Mouse (Mus musculus): Measurements from ENCODE around the gene Cavin1. TPM values are rescaled to one million over a fixed set of nuclear protein-coding genes. Genes with fewer than 3 reads are reported as not detected.

Cavin1 gene
- polyA plus RNA-seq, 1 experiment from 2014 or later = 16.3 TPM

DNA sequence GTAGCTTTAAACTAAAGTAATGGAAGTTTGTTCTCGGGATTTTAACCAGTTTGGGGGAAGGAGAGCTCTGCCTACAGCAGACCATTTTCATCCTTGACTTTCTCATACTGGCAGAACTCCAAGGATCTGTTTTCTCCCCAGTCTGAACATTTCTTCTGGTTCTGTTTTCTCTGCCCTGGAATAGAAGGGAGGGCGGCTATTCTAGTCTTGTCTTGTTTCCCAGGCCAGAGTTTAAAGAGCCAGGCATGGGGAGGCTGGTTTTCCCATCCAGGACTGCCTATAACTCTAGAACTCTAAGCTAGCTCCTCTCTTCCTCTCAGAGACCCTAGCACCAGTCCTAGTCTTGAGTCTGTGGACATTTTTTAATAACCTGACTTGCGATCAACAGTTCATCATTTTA is 10.9 kb downstream of the Cavin1 start:
- WGBS = 29% methylated on average over 3 of the region's 3 CpGs
- Histone ChIP-seq H3K36me3 (replicated peaks; ENCODE audit: control insufficient read depth, insufficient read depth, low read depth, low read length) (no peaks in the 10 kb centered on the region), H3K4me3 (ENCODE audit: low read depth, low read length) (no peak overlapping the region), H3K27ac (replicated peaks; ENCODE audit: low read depth, low read length) (no peak overlapping the region), H3K9me3 (replicated peaks; ENCODE audit: control insufficient read depth, low read length) (no peaks in the 10 kb centered on the region), H3K27me3 (ENCODE audit: control insufficient read depth, insufficient read depth, low read length) (peaks cover 18% of the 10 kb centered on the region), H3K9ac (replicated peaks; ENCODE audit: low read length) (no peak overlapping the region), H3K4me2 (ENCODE audit: low read depth, low read length) (no peak overlapping the region), H3K4me1 (ENCODE audit: control insufficient read depth, insufficient read depth, low read length) (peaks cover 5% of the 10 kb centered on the region; the same call in 1 of the 2 replicates)
- ATAC-seq (replicated peaks; ENCODE audit: insufficient number of reproducible peaks, low FRiP score, low TSS enrichment, low read depth) = no peak
- DNase-seq (ENCODE audit: low spot score) = no peak

DNA sequence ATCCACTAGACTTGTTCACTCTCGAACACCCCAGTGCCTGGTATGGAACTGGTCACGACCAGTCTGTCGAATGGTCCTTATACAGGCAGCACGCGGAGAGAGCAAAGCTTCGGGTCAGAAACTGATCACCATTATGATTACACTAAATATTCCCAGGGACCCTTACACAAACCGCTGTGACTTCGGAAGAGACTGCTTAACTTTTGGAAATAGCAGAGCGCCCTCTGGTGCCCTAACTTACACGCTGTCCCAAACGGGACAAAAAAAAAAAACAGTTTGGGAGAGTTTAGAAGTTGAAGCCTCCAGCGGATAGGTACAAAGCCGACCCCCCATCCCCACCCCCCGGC is 11.2 kb downstream of the Cavin1 start:
- no peak overlapping the region for H3K27ac ChIP-seq (replicated peaks; ENCODE audit: low read depth, low read length)
- H3K9me3 ChIP-seq (replicated peaks; ENCODE audit: control insufficient read depth, low read length) = no peaks in the 10 kb centered on the region
- H3K9ac ChIP-seq (replicated peaks; ENCODE audit: low read length) = no peak overlapping the region
- DNase-seq (ENCODE audit: low spot score) (peak; percentile 89), ATAC-seq (replicated peaks; ENCODE audit: insufficient number of reproducible peaks, low FRiP score, low TSS enrichment, low read depth) (0 out of 2 replicates have a peak, but pooled peaks have one; percentile 17)
- WGBS = 3% methylated on average over 14 of the region's 14 CpGs
- H3K4me3 ChIP-seq (ENCODE audit: low read depth, low read length) = no peak overlapping the region
- H3K36me3 ChIP-seq (replicated peaks; ENCODE audit: control insufficient read depth, insufficient read depth, low read depth, low read length) = no peaks in the 10 kb centered on the region
- peaks cover 18% of the 10 kb centered on the region for H3K27me3 ChIP-seq (ENCODE audit: control insufficient read depth, insufficient read depth, low read length)
- peaks cover 5% of the 10 kb centered on the region; the same call in 1 of the 2 replicates for H3K4me1 ChIP-seq (ENCODE audit: control insufficient read depth, insufficient read depth, low read length)
- H3K4me2 ChIP-seq (ENCODE audit: low read depth, low read length) = peak overlapping the region; percentile 39

DNA sequence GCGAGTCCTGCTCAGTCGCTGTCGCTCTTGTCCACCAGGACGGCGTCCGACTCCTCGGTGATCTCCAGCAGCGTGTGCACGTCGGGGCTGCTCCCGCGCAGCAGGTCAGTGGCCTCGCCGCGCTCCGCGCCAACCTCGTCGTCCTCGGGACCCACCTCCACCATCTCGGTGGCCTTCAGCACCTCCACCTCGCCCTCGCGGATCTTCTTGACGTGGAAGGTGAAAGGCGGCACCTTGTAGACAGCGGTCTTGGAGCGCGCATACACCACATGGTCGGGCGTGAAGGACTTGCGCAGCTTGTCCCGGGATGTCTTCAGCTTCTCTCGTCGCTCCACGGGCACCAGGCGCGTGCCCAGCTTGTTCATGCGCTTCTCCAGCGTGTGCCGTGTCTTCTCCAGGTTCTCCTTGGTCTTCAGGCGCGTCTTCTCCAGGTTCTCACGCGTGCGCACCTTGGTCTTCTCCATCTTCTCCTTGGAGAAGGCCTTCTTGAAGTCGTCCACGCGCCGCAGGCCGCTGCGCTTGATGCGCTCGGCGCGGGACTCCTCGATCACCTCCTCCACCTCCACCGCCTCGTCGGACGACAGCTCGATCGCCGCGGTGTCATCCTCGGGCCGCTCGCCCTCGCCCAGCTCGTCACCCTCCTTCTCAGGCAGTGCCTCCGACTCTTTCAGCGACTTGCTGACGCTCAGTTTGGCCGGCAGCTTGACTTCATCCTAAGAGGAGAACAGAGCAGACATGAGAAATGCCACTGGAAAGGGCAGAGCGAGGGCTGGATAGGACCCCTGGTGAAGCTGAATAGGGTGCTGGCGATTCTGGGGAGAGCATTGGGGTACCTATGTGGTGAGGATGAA is 11.8 kb downstream of the Cavin1 start:
- Histone ChIP-seq H3K4me1 (ENCODE audit: control insufficient read depth, insufficient read depth, low read length) (peaks cover 5% of the 10 kb centered on the region; the same call in 1 of the 2 replicates), H3K36me3 (replicated peaks; ENCODE audit: control insufficient read depth, insufficient read depth, low read depth, low read length) (no peaks in the 10 kb centered on the region), H3K27ac (replicated peaks; ENCODE audit: low read depth, low read length) (no peak overlapping the region), H3K9me3 (replicated peaks; ENCODE audit: control insufficient read depth, low read length) (no peaks in the 10 kb centered on the region), H3K9ac (replicated peaks; ENCODE audit: low read length) (peak overlapping the region; percentile 9; the same call in 1 of the 2 replicates), H3K4me2 (ENCODE audit: low read depth, low read length) (peak overlapping the region; percentile 39), H3K27me3 (ENCODE audit: control insufficient read depth, insufficient read depth, low read length) (peaks cover 18% of the 10 kb centered on the region), H3K4me3 (ENCODE audit: low read depth, low read length) (peak overlapping the region; percentile 19)
- no peak for DNase-seq (ENCODE audit: low spot score)
- ATAC-seq (replicated peaks; ENCODE audit: insufficient number of reproducible peaks, low FRiP score, low TSS enrichment, low read depth) = no peak
- WGBS = 7% methylated on average over 76 of the region's 76 CpGs

- H3K9ac ChIP-seq (replicated peaks; ENCODE audit: low read length) = no peak overlapping the region
- H3K4me3 ChIP-seq (ENCODE audit: low read depth, low read length) = no peak overlapping the region
- peaks cover 18% of the 10 kb centered on the region for H3K27me3 ChIP-seq (ENCODE audit: control insufficient read depth, insufficient read depth, low read length)
- no peak overlapping the region for H3K4me2 ChIP-seq (ENCODE audit: low read depth, low read length)
- no peak for ATAC-seq (replicated peaks; ENCODE audit: insufficient number of reproducible peaks, low FRiP score, low TSS enrichment, low read depth)
- H3K9me3 ChIP-seq (replicated peaks; ENCODE audit: control insufficient read depth, low read length) = no peaks in the 10 kb centered on the region
- H3K36me3 ChIP-seq (replicated peaks; ENCODE audit: control insufficient read depth, insufficient read depth, low read depth, low read length) = no peaks in the 10 kb centered on the region
- WGBS = 37% methylated on average over 5 of the region's 6 CpGs
- peaks cover 5% of the 10 kb centered on the region; the same call in 1 of the 2 replicates for H3K4me1 ChIP-seq (ENCODE audit: control insufficient read depth, insufficient read depth, low read length)
- DNase-seq (ENCODE audit: low spot score) = no peak
- no peak overlapping the region for H3K27ac ChIP-seq (replicated peaks; ENCODE audit: low read depth, low read length)
These were observed 12.7 kb downstream of the Cavin1 start for GRCm38 (mm10) chr11:100957915-100958469.

DNA sequence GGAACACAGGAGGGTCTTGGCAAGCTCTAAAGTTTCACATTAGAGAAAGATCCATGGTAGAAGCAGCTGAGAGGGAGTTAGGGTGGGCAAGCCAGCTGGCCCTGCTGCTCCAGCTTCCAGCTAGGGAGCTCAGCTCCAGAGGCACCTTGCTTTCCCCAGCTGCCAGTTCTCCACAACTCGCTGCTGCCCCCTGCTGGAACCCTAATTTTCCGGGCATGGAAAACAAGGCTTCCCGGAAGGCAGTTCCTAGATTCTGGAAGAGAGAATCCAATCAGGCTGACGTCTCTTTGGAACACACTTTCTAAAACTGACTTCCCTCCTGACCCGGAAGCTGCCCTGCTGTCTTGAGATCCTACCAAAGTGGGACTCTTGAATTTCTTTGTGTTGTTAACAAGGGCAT is 13.4 kb downstream of the Cavin1 start:
- H3K4me3 ChIP-seq (ENCODE audit: low read depth, low read length) = no peak overlapping the region
- no peak overlapping the region for H3K27ac ChIP-seq (replicated peaks; ENCODE audit: low read depth, low read length)
- ATAC-seq (replicated peaks; ENCODE audit: insufficient number of reproducible peaks, low FRiP score, low TSS enrichment, low read depth) (no peak), DNase-seq (ENCODE audit: low spot score) (peak; percentile 91)
- H3K4me2 ChIP-seq (ENCODE audit: low read depth, low read length) = no peak overlapping the region
- H3K27me3 ChIP-seq (ENCODE audit: control insufficient read depth, insufficient read depth, low read length) = peaks cover 18% of the 10 kb centered on the region
- under 1% methylated on average over 5 of the region's 5 CpGs for WGBS
- peaks cover 5% of the 10 kb centered on the region; the same call in 1 of the 2 replicates for H3K4me1 ChIP-seq (ENCODE audit: control insufficient read depth, insufficient read depth, low read length)
- H3K36me3 ChIP-seq (replicated peaks; ENCODE audit: control insufficient read depth, insufficient read depth, low read depth, low read length) = no peaks in the 10 kb centered on the region
- no peak overlapping the region for H3K9ac ChIP-seq (replicated peaks; ENCODE audit: low read length)
- H3K9me3 ChIP-seq (replicated peaks; ENCODE audit: control insufficient read depth, low read length) = no peaks in the 10 kb centered on the region

DNA sequence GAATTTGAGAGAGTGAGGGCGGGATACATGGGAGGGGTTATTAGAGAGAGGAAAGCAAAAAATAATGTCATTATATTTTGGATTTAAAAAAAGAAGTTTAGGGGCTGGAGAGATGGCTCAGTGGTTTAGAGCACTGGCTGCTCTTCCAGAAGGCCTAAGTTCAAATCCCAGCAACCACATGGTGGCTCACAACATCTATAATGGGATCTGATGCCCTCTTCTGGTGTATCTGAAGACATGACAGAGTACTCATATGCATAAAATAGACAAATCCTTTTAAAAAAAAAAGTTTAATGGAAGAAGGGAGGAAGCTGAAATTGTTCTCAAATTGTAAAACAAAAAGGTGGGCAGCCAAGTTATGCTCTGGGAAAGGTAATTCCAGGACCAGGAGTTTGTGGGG is 21.1 kb downstream of the Cavin1 start:
- WGBS = 91% methylated on average over 1 of the region's 1 CpGs
- H3K27ac ChIP-seq (replicated peaks; ENCODE audit: low read depth, low read length) = no peak overlapping the region
- no peak for DNase-seq (ENCODE audit: low spot score)

DNA sequence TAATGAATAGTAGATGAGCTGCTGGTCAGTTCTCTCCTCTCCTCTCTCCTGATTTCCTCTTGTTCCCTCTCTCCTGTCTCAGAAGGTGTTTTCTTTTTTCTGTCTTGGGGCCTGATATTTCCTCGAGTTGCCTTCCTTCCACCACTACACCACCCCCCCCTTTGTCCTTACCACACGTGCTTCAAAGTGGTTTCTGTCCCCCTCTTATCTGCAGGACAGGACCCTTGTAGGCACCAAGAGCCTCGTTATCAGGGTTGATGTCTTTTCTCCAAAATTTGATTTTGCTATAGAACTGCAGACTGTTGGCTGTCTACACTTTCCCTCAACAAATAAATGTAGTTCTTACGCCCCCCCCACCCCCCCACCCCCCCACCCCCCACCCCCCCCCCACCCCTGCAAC is 22.4 kb downstream of the Cavin1 start:
- Histone ChIP-seq H3K9ac (replicated peaks; ENCODE audit: low read length) (no peak overlapping the region), H3K27ac (replicated peaks; ENCODE audit: low read depth, low read length) (no peak overlapping the region), H3K4me2 (ENCODE audit: low read depth, low read length) (no peak overlapping the region), H3K36me3 (replicated peaks; ENCODE audit: control insufficient read depth, insufficient read depth, low read depth, low read length) (no peaks in the 10 kb centered on the region), H3K9me3 (replicated peaks; ENCODE audit: control insufficient read depth, low read length) (no peaks in the 10 kb centered on the region), H3K27me3 (ENCODE audit: control insufficient read depth, insufficient read depth, low read length) (no peaks in the 10 kb centered on the region), H3K4me1 (ENCODE audit: control insufficient read depth, insufficient read depth, low read length) (no peaks in the 10 kb centered on the region), H3K4me3 (ENCODE audit: low read depth, low read length) (no peak overlapping the region)
- no peak for DNase-seq (ENCODE audit: low spot score)
- no peak for ATAC-seq (replicated peaks; ENCODE audit: insufficient number of reproducible peaks, low FRiP score, low TSS enrichment, low read depth)
- 59% methylated on average over 4 of the region's 4 CpGs for WGBS

More for the DNA sequence above, 21.1 kb downstream of the Cavin1 start:
- Histone ChIP-seq H3K9me3 (replicated peaks; ENCODE audit: control insufficient read depth, low read length) (no peaks in the 10 kb centered on the region), H3K4me3 (ENCODE audit: low read depth, low read length) (no peak overlapping the region), H3K36me3 (replicated peaks; ENCODE audit: control insufficient read depth, insufficient read depth, low read depth, low read length) (no peaks in the 10 kb centered on the region), H3K4me1 (ENCODE audit: control insufficient read depth, insufficient read depth, low read length) (no peaks in the 10 kb centered on the region), H3K9ac (replicated peaks; ENCODE audit: low read length) (no peak overlapping the region), H3K4me2 (ENCODE audit: low read depth, low read length) (no peak overlapping the region), H3K27me3 (ENCODE audit: control insufficient read depth, insufficient read depth, low read length) (no peaks in the 10 kb centered on the region)
- ATAC-seq (replicated peaks; ENCODE audit: insufficient number of reproducible peaks, low FRiP score, low TSS enrichment, low read depth) = no peak

- H3K36me3 ChIP-seq (replicated peaks; ENCODE audit: control insufficient read depth, insufficient read depth, low read depth, low read length) = no peaks in the 10 kb centered on the region
- no peaks in the 10 kb centered on the region for H3K4me1 ChIP-seq (ENCODE audit: control insufficient read depth, insufficient read depth, low read length)
- ATAC-seq (replicated peaks; ENCODE audit: insufficient number of reproducible peaks, low FRiP score, low TSS enrichment, low read depth) = no peak
- H3K9me3 ChIP-seq (replicated peaks; ENCODE audit: control insufficient read depth, low read length) = no peaks in the 10 kb centered on the region
- H3K4me3 ChIP-seq (ENCODE audit: low read depth, low read length) = no peak overlapping the region
- H3K9ac ChIP-seq (replicated peaks; ENCODE audit: low read length) = no peak overlapping the region
- H3K27ac ChIP-seq (replicated peaks; ENCODE audit: low read depth, low read length) = no peak overlapping the region
- DNase-seq (ENCODE audit: low spot score) = no peak
- no peaks in the 10 kb centered on the region for H3K27me3 ChIP-seq (ENCODE audit: control insufficient read depth, insufficient read depth, low read length)
- no peak overlapping the region for H3K4me2 ChIP-seq (ENCODE audit: low read depth, low read length)
These were observed 23.1 kb downstream of the Cavin1 start for GRCm38 (mm10) chr11:100947548-100947947.

All from embryonic facial prominence, embryonic 11.5 days (tissue).